Mouse (Mus musculus) midbrain, embryonic 16.5 days (tissue): ENCODE measurements at regions not wholly inside any gene's neighbourhood (a gene's known extent, or its start where the extent isn't known, plus 50 kb on each side); places are given as distances from the start of the nearest gene placed in this dataset.

Experiments
- ATAC-seq: fragments of 200-750 bp; cut with Nextera tagmentation; 2 replicates; pipeline ENCODE4 v1.8.0; 2017; ENCODE audit warnings: moderate TSS enrichment
- H3K27ac ChIP-seq: fragments of 300-500 bp; sonication (generic); 2 replicates; pipeline ENCODE4 v1.5.1; 2014; ENCODE audit warnings: mild to moderate bottlenecking, low read length, mixed read lengths
- H3K27me3 ChIP-seq: fragments of 300-500 bp; sonication (generic); 2 replicates; pipeline ENCODE4 v1.6.1; 2014; ENCODE audit warnings: low read depth, low read length, mixed read lengths; ENCODE audit not compliant: control insufficient read depth, insufficient read depth
- H3K36me3 ChIP-seq: fragments of 300-500 bp; sonication (generic); 2 replicates; pipeline ENCODE4 v1.6.1; 2014; ENCODE audit warnings: mild to moderate bottlenecking, low read length, moderate library complexity, mixed read lengths; ENCODE audit not compliant: control insufficient read depth, insufficient read depth
- H3K4me1 ChIP-seq: fragments of 300-500 bp; sonication (generic); 2 replicates; pipeline ENCODE4 v1.6.1; 2014; ENCODE audit warnings: mild to moderate bottlenecking, low read length, mixed read lengths; ENCODE audit not compliant: control insufficient read depth, insufficient read depth
- H3K4me2 ChIP-seq: fragments of 300-500 bp; sonication (generic); 2 replicates; pipeline ENCODE4 v1.6.1; 2014; ENCODE audit warnings: mild to moderate bottlenecking, low read length, mixed read lengths
- H3K4me3 ChIP-seq: fragments of 300-500 bp; sonication (generic); 2 replicates; pipeline ENCODE4 v1.5.1; 2014; ENCODE audit warnings: low read depth, mild to moderate bottlenecking, low read length, moderate library complexity, mixed read lengths
- H3K9ac ChIP-seq: fragments of 300-500 bp; sonication (generic); 2 replicates; pipeline ENCODE4 v1.6.1; 2014; ENCODE audit warnings: low read depth, low read length, mixed read lengths
- H3K9me3 ChIP-seq: fragments of 300-500 bp; sonication (generic); replicated peaks from 2 replicates; pipeline ENCODE4 v1.6.1; 2014; ENCODE audit warnings: mild to moderate bottlenecking, low read length, mixed read lengths; ENCODE audit not compliant: control insufficient read depth, poor library complexity, severe bottlenecking
- WGBS: fragments of 180-500 bp; shearing (Covaris S2); extraction: QIAGEN DNeasy Blood & Tissue Kit; methylation state at CpG from one replicate; pipeline ENCODE4 v1.1.7; 2014; 5-methylcytosine and 5-hydroxymethylcytosine counted together

- 48% methylated on average over 4 of the region's 4 CpGs for WGBS
- no peaks in the 10 kb centered on the region for H3K4me1 ChIP-seq
- no peak overlapping the region for H3K9ac ChIP-seq
- no peak overlapping the region for H3K4me2 ChIP-seq
- H3K27me3 ChIP-seq: no peaks in the 10 kb centered on the region
- H3K36me3 ChIP-seq: no peaks in the 10 kb centered on the region
- no peak for ATAC-seq
- H3K4me3 ChIP-seq: no peak overlapping the region
- no peaks in the 10 kb centered on the region for H3K9me3 ChIP-seq
- no peak overlapping the region for H3K27ac ChIP-seq
Measured at GRCm38 (mm10) chr16:30664433-30664832, 64.9 kb downstream of the Fam43a start.

- H3K27ac ChIP-seq: no peak overlapping the region
- 60% methylated on average over 2 of the region's 2 CpGs for WGBS
- no peaks in the 10 kb centered on the region for H3K27me3 ChIP-seq
- H3K9ac ChIP-seq: no peak overlapping the region
- no peak overlapping the region for H3K4me3 ChIP-seq
- no peaks in the 10 kb centered on the region for H3K4me1 ChIP-seq
- no peak for ATAC-seq
- H3K9me3 ChIP-seq: no peaks in the 10 kb centered on the region
- no peak overlapping the region for H3K4me2 ChIP-seq
- no peaks in the 10 kb centered on the region for H3K36me3 ChIP-seq
Measured at GRCm38 (mm10) chr16:30665881-30666280, 66.4 kb downstream of the Fam43a start.

GRCm38 (mm10) chr16:30669883-30670282, 70.4 kb downstream of the Fam43a start:
- Histone ChIP-seq H3K27me3 (no peaks in the 10 kb centered on the region), H3K4me1 (no peaks in the 10 kb centered on the region), H3K9ac (no peak overlapping the region), H3K36me3 (no peaks in the 10 kb centered on the region), H3K4me3 (no peak overlapping the region), H3K9me3 (no peaks in the 10 kb centered on the region), H3K27ac (no peak overlapping the region), H3K4me2 (no peak overlapping the region)
- ATAC-seq: no peak
- WGBS: 78% methylated on average over 8 of the region's 8 CpGs

GRCm38 (mm10) chr16:30671584-30671983, 72.1 kb downstream of the Fam43a start:
- no peaks in the 10 kb centered on the region for H3K9me3 ChIP-seq
- WGBS: 76% methylated on average over 10 of the region's 10 CpGs
- H3K27me3 ChIP-seq: no peaks in the 10 kb centered on the region
- H3K9ac ChIP-seq: no peak overlapping the region
- no peaks in the 10 kb centered on the region for H3K4me1 ChIP-seq
- H3K36me3 ChIP-seq: no peaks in the 10 kb centered on the region
- H3K4me3 ChIP-seq: no peak overlapping the region
- no peak overlapping the region for H3K27ac ChIP-seq
- no peak overlapping the region for H3K4me2 ChIP-seq
- no peak for ATAC-seq

- no peak for ATAC-seq
- no peak overlapping the region for H3K4me2 ChIP-seq
- no peak overlapping the region for H3K9ac ChIP-seq
- WGBS: 73% methylated on average over 15 of the region's 15 CpGs
- H3K36me3 ChIP-seq: no peaks in the 10 kb centered on the region
- no peaks in the 10 kb centered on the region for H3K27me3 ChIP-seq
- no peaks in the 10 kb centered on the region for H3K4me1 ChIP-seq
- H3K4me3 ChIP-seq: no peak overlapping the region
- no peaks in the 10 kb centered on the region for H3K9me3 ChIP-seq
- no peak overlapping the region for H3K27ac ChIP-seq
Measured at GRCm38 (mm10) chr16:30672776-30673550, 73.4 kb downstream of the Fam43a start.

- Histone ChIP-seq H3K4me2 (no peak overlapping the region), H3K4me1 (no peaks in the 10 kb centered on the region), H3K27me3 (no peaks in the 10 kb centered on the region), H3K36me3 (no peaks in the 10 kb centered on the region), H3K27ac (no peak overlapping the region), H3K4me3 (no peak overlapping the region), H3K9ac (no peak overlapping the region), H3K9me3 (no peaks in the 10 kb centered on the region)
- ATAC-seq: no peak
- 88% methylated on average over 15 of the region's 15 CpGs for WGBS
Measured at GRCm38 (mm10) chr16:30673662-30674061, 74.1 kb downstream of the Fam43a start.

GRCm38 (mm10) chr16:30675829-30676228, 76.3 kb downstream of the Fam43a start:
- H3K27me3 ChIP-seq: no peaks in the 10 kb centered on the region
- no peaks in the 10 kb centered on the region for H3K36me3 ChIP-seq
- 74% methylated on average over 4 of the region's 4 CpGs for WGBS
- H3K27ac ChIP-seq: no peak overlapping the region
- ATAC-seq: no peak
- H3K4me2 ChIP-seq: no peak overlapping the region
- H3K9ac ChIP-seq: no peak overlapping the region
- H3K4me1 ChIP-seq: no peaks in the 10 kb centered on the region
- no peak overlapping the region for H3K4me3 ChIP-seq
- H3K9me3 ChIP-seq: no peaks in the 10 kb centered on the region; the same call in 1 of the 2 replicates

- Histone ChIP-seq H3K4me3 (no peak overlapping the region), H3K36me3 (no peaks in the 10 kb centered on the region), H3K9me3 (no peaks in the 10 kb centered on the region; the same call in 1 of the 2 replicates), H3K4me1 (no peaks in the 10 kb centered on the region), H3K4me2 (no peak overlapping the region), H3K9ac (no peak overlapping the region), H3K27ac (no peak overlapping the region), H3K27me3 (no peaks in the 10 kb centered on the region)
- no peak for ATAC-seq
- 91% methylated on average over 4 of the region's 4 CpGs for WGBS
Measured at GRCm38 (mm10) chr16:30677016-30677415, 77.5 kb downstream of the Fam43a start.

- 82% methylated on average over 7 of the region's 7 CpGs for WGBS
- no peak for ATAC-seq
- no peaks in the 10 kb centered on the region for H3K27me3 ChIP-seq
- H3K4me2 ChIP-seq: no peak overlapping the region
- no peak overlapping the region for H3K9ac ChIP-seq
- H3K9me3 ChIP-seq: no peaks in the 10 kb centered on the region; the same call in 1 of the 2 replicates
- no peaks in the 10 kb centered on the region for H3K36me3 ChIP-seq
- H3K27ac ChIP-seq: no peak overlapping the region
- no peak overlapping the region for H3K4me3 ChIP-seq
- H3K4me1 ChIP-seq: no peaks in the 10 kb centered on the region
Measured at GRCm38 (mm10) chr16:30677896-30678707, 78.6 kb downstream of the Fam43a start.
